Mouse (Mus musculus): Measurements from ENCODE around the gene Fbxw9. TPM values are rescaled to one million over a fixed set of nuclear protein-coding genes. Genes with fewer than 3 reads are reported as not detected.
A peak's percentile ranks its signal among the peaks of the same experiment; 100 is the strongest.
"Not testable (repeated sequence)": the region's sequence is repeated elsewhere in the genome, so short reads cannot be mapped to it uniquely, and the experiment has no call there.

Fbxw9 gene
- total RNA-seq, 2 experiments from 2014 or later, result 14.1 to 15.1 TPM

GRCm38 (mm10) chr8:85037366-85037680 is 22.5 kb upstream of the Fbxw9 start:
- no peak for DNase-seq

- DNase-seq, result peak; percentile 59
These were observed 21.9 kb upstream of the Fbxw9 start for GRCm38 (mm10) chr8:85037681-85038531.

DNA sequence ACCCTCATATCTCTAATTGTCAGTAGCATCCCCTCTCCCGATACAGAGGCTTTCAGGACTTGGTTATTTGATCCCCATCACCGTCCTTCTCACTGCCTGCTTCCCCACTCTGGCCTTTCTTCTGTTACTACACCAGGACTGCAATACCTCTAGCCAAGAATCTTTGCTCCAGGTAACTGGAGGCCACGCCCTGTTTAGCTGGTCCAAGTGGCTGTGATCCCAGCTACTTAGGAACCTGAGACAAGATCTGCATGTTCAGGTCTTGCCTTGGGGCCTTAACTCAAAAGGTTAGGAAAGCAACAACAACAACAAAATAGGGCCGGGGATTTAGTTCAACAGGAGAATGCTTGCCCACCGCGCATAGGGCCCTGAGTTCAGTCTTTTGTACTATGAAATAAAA is 16.2 kb upstream of the Fbxw9 start:
- DNase-seq, result no peak

GRCm38 (mm10) chr8:85057367-85057766 is 2.5 kb upstream of the Fbxw9 start:
- DNase-seq, result no peak

GRCm38 (mm10) chr8:85062603-85063002 is 2.7 kb downstream of the Fbxw9 start:
- no peak for DNase-seq

DNA sequence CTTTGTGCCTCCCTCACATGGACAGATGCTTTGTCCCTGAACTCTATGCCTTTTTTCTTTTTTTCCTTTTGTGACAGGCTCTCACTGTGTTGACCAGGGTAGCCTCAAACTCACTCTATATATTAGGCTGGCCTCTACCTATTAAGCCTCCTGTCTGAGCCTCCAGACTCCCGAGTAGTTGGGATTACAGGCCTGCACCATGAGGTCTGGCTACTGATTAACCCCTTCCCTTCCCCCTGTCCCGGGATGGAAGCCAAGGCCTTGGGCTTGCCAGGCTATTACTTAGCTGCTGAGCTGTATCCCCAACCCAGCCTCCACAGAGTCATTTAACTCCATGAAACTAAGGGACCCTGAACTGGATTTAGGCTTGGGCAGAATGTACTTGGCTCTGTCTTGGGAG is 5.4 kb downstream of the Fbxw9 start:
- DNase-seq, result no peak

- no peak for DNase-seq
These were observed 7.3 kb downstream of the Fbxw9 start for GRCm38 (mm10) chr8:85067155-85067554.

GRCm38 (mm10) chr8:85067982-85068381 is 8.1 kb downstream of the Fbxw9 start, which contains the start of gene Gm5741:
TSS of gene Gm5741 (minus strand) at chr8:85067982.
- DNase-seq, result no peak

DNA sequence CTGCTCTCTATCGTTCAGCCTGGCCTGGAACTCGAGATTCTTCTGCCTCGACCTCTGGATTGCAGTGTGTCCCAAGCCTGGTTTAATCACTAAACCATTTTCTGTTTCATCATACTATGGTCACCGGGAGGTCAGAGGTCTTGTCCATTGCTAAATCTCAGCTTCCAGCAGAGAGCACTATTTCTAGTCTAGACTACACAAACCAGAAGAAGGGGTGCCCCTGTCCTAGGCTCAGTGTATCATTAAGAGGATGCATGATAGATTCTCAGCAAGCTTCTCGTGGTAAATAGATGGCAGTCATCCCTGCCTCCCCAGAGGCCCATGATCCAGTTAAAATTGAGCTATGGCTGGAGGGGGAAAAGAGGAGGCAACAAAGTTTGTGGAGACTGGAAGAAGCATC is 11.2 kb downstream of the Fbxw9 start:
- no peak for DNase-seq

GRCm38 (mm10) chr8:85071514-85072281 is 11.8 kb downstream of the Fbxw9 start, which contains the start of gene Dhps:
TSS of gene Dhps (plus strand) at chr8:85071757.
- peak; percentile 92 for DNase-seq

DNA sequence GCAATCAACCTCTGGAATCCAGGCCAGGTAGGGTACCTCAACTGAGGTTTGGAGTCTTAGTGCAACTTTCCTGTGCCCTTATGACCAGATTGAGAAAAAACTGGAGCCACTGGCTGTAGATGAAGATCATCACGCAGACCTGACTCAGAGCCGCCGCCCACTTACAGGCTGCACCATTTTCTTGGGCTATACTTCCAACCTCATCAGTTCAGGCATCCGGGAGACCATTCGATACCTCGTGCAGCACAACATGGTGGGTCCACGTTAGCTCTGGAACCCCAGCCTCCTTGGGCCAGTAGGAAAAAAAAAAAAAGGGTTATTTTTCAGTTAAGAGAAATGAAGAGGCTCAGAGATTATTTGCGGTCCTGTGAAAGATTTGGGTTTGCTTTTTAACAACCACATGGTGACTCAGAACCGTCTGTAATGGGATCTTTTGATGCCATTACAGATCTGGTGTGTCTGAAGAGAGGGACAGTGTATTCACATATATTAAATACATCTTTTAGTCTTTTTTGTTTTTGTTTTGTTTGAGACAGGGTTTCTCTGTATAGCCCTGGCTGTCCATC is 12.6 kb downstream of the Fbxw9 start:
- no peak for DNase-seq

- no peak for DNase-seq
These were observed 13.3 kb downstream of the Fbxw9 start for GRCm38 (mm10) chr8:85073041-85073612.

DNA sequence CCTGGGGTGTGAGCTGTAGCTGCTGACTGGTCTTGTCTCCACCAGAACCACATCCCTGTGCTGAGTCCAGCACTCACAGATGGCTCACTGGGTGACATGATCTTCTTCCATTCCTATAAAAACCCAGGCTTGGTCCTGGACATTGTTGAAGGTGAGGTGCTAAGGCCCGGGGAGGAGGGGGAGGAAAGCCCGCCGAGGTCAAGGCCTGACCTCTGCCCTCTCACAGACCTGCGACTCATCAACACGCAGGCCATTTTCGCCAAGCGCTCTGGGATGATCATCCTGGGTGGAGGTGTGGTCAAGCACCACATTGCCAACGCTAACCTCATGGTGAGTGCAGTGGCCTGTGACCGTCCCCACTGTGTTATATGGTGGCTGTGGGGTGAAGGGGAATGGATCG is 14.3 kb downstream of the Fbxw9 start:
- DNase-seq, result no peak

DNA sequence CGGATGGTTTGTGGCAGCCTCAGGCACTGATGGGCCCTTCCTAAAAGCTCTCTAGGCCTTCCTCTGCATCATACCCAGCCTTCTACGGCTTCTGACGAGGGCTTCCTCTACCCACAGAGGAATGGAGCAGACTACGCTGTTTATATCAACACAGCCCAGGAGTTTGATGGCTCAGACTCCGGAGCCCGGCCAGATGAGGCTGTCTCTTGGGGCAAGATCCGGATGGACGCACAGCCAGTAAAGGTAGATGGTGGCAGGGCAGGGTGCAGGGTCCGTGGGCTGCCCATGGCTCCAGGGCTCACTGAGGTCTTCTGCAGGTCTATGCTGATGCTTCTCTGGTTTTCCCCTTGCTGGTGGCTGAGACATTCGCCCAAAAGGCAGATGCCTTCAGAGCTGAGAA is 14.8 kb downstream of the Fbxw9 start:
- no peak for DNase-seq

- peak; percentile 60 for DNase-seq
These were observed 16.1 kb downstream of the Fbxw9 start for GRCm38 (mm10) chr8:85076001-85076400.

DNA sequence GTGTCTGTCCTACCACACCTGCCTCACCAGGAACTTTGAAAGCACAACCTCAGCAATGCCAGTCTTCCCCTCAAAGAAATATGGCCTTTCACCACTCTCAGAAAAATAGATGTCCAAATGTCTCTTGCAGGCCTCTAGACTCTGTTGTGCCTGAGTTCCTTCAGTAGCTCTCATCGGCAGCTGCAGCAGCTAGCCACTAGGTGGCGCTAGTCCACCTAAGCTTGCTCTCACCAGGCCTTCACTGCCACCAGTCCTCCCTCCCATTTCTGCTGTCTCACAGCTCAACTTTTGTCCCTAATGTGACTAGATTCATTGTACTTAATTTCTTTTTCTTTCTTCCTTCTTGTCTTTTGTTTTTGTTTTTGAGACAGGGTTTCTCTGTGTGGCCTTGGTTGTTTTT is 17.1 kb downstream of the Fbxw9 start:
- DNase-seq, result peak; percentile 85

- DNase-seq, result no peak
These were observed 20.3 kb downstream of the Fbxw9 start for GRCm38 (mm10) chr8:85080214-85080531.

- DNase-seq, result peak; percentile 68
These were observed 20.8 kb downstream of the Fbxw9 start, which contains the start of gene Wdr83os for GRCm38 (mm10) chr8:85080532-85081215. TSS of gene Wdr83os (plus strand) at chr8:85080740.

DNA sequence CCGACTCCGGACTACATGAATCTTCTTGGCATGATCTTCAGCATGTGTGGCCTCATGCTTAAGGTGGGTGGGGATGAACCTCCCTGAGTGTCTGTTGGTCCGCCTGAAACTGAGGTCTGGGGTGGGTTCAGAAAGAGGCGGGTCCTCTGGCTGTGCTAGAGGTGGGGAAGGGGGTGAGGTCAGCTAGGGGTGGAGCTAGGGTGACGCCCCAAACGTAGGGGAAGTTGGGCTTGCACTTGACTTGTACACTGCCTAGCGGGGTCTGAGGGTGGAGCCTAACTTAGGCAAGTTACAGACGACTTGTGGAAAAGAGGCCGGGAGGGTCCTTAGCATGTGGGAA is 21.3 kb downstream of the Fbxw9 start, which contains the start of gene Wdr83:
Wdr83 (minus strand) TSS at position 91 of the 340 bp plus-strand sequence.
- peak; percentile 50 for DNase-seq

DNA sequence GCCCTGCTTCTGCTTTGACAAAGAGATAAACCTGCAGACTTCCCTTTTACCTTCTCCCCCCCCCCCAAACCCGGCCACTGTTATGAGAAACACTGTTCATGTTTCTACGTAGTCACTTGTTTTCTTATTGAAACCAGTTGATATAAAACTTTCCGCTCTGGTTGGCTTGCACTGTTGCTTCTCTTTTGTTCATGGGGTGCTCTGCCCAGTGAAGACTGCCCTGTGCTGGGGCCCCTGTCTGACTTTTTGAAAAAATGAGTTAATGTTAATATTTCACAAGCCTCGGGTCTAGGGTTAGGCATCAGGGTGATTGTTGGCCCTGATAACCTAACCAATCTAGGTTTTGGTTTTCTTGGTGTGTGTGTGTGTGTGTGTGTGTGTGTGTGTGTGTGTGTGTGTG is 22.3 kb downstream of the Fbxw9 start:
- not testable (repeated sequence) for DNase-seq

GRCm38 (mm10) chr8:85083108-85083813 is 23.4 kb downstream of the Fbxw9 start, which contains the start of gene Man2b1:
TSS of gene Man2b1 (plus strand) at chr8:85083270.
- peak; percentile 89 for DNase-seq

GRCm38 (mm10) chr8:85084633-85085032 is 24.8 kb downstream of the Fbxw9 start:
- no peak for DNase-seq
